Mouse (Mus musculus): ENCODE data around the gene Ift81. TPM values are rescaled to one million over a fixed set of nuclear protein-coding genes. Genes with fewer than 3 reads are reported as not detected.

Ift81 gene
- 15.2 and 18.1 TPM in 2 replicates for polyA plus RNA-seq (2015; fragmentation: Nextera tagmentation; extraction: Ambion mirVana)

DNA sequence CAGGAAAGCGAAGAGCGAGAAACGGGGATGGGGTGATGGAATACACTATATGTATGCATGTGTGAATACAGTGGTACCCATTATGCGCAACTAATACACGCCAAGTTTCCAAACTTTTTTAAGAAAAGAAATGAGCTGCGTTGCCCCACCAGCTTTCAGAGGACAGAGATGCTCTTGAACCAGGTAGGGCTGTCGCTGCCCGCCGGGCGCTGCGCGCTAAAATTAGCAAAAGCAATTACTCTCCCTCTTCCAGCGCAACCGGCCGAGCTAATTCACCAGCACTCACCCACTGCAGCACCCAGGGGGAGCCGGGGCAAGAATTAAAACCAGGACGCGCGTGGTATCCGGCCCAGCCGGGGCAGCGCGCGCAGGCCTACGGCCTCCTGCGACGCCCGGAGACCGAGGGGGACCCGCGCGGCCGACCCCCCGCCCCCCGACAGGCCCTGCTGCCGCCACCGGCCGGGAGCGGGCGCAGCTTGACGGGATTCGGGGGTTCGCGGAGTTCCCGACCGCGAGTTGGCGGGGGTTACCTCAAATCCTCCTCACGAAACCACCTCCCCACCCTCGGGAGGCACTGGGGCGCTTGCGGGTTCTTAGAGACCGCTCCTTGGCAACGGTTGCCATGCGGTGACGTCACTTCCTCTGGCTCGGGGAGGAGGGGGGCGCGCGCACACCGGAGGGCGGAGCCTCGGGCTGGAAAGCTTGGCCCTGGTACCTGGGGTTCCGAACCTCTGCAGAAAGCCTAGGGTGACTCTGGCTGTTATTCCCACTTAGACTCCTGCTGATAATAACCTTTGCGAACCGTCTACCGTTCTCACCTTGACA is at the start of gene Ift81:
Gene Ift81 (minus strand): TSS at position 611 of the 825 bp plus-strand sequence.

DNA sequence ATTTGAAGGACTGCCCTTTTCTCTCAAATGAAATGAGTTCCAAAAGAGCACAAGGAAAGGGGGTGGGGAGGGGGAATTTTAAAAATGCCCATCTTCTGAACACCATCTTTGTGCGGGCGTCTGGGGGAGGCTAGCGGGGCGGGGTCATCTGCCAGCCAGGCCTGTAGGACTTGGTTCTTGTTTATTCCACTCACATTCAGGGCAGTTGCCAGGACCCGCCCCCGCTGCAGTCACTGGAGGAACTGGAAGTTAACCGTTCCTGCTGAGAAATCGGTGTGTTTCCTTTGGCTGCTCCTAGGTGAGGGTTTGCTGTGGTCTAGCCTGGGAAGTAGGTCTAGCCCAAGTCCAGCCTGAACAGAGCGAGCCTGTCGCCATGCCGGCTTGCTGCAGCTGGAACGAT is 29.4 kb upstream of the Ift81 start, which contains the start of gene P2rx7:
Gene P2rx7 (plus strand): TSS at position 211 of the 400 bp plus-strand sequence.

DNA sequence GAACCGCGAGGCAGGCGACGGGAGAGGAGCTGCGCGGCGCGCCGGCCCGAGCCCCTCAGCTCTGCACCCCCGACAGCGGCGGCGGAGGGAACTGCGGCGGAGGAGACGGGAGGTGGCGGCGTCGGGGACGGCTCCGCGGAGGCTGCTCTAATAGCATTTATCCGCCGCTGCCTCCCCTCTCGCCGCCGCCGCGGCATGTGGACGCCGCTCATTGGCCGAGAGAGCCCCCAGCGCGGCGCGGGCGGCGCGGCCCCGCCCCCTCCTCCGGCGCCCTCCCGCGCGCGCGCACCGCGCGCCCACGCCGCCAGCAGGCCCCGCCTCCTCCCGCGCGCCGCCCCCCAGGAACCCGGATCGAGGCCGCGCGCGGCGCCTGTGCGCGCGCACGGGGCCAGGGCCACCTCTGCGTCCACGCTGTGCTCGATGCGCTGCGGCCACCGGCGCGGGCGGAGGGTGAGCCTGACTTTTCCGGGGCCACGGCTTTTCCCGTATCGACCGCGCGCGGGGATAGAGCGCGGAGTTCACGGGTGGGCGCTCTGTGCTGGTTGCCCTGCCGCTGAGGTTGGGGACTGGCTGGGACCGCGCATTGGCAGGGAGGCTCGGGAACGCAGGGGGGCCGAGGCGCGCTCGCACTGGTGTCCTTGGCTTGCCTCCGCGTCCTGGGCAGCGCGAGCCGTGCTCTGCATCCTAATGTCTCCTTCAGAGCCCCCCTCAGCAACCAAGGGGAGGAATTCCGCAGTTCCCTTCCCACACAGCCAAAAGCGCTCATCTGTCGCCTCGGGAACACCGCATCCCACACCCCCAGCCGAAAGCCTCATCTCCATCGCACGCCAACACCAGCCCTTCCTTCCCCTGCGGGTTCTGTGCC is 112.0 kb downstream of the Ift81 start, which contains the start of gene Atp2a2:
Gene Atp2a2 (minus strand): TSS at position 149 of the 865 bp plus-strand sequence.

Other genes starting within 250 kb of the Ift81 start
- 37.4 and 40.1 TPM in 2 replicates for gene Gpn3, start 242.6 kb downstream of the Ift81 start, polyA plus RNA-seq (2015; fragmentation: Nextera tagmentation; extraction: Ambion mirVana)
- 22.7 and 25.2 TPM in 2 replicates for gene Fam216a, start 242.2 kb downstream of the Ift81 start, polyA plus RNA-seq (2015; fragmentation: Nextera tagmentation; extraction: Ambion mirVana)
- gene Arpc3, start 222.6 kb downstream of the Ift81 start, polyA plus RNA-seq (2015; fragmentation: Nextera tagmentation; extraction: Ambion mirVana), result 59.2 and 79.9 TPM in 2 replicates
- gene Anapc7, start 192.8 kb downstream of the Ift81 start, polyA plus RNA-seq (2015; fragmentation: Nextera tagmentation; extraction: Ambion mirVana), result 24.2 TPM in 2 replicates
- gene Atp2a2, start 112.3 kb downstream of the Ift81 start, polyA plus RNA-seq (2015; fragmentation: Nextera tagmentation; extraction: Ambion mirVana), result 48.4 and 48.8 TPM in 2 replicates
- gene P2rx7, start 29.4 kb upstream of the Ift81 start, polyA plus RNA-seq (2015; fragmentation: Nextera tagmentation; extraction: Ambion mirVana), result 2.8 and 3.5 TPM in 2 replicates
- 14.2 and 18.6 TPM in 2 replicates for gene P2rx4, start 93.0 kb upstream of the Ift81 start, polyA plus RNA-seq (2015; fragmentation: Nextera tagmentation; extraction: Ambion mirVana)
- 12.3 and 15.2 TPM in 2 replicates for gene Camkk2, start 164.9 kb upstream of the Ift81 start, polyA plus RNA-seq (2015; fragmentation: Nextera tagmentation; extraction: Ambion mirVana)
- gene Anapc5, start 206.8 kb upstream of the Ift81 start, polyA plus RNA-seq (2015; fragmentation: Nextera tagmentation; extraction: Ambion mirVana), result 193 and 196 TPM in 2 replicates
- gene Rnf34, start 235.5 kb upstream of the Ift81 start, polyA plus RNA-seq (2015; fragmentation: Nextera tagmentation; extraction: Ambion mirVana), result 15.4 and 16.6 TPM in 2 replicates

All from skeletal muscle tissue, postnatal 0 days (tissue).